Mouse (Mus musculus) ES-Bruce4 (cell line): ENCODE measurements at regions not wholly inside any gene's neighbourhood (a gene's known extent, or its start where the extent isn't known, plus 50 kb on each side); places are given as distances from the start of the nearest gene placed in this dataset.

ENCODE experiments used
- H3K27ac ChIP-seq: 2 replicates; pipeline ENCODE4 v1.5.1; 2012; ENCODE audit warnings: low read length, inconsistent platforms; ENCODE audit not compliant: insufficient read depth
- H3K27me3 ChIP-seq: 2 replicates; pipeline ENCODE4 v1.6.1; 2012; ENCODE audit warnings: mild to moderate bottlenecking, low read length, inconsistent platforms; ENCODE audit not compliant: control insufficient read depth, poor library complexity, insufficient read depth, severe bottlenecking
- H3K36me3 ChIP-seq: 2 replicates; pipeline ENCODE4 v1.6.1; 2012; ENCODE audit warnings: inconsistent platforms, mild to moderate bottlenecking, low read length, moderate library complexity; ENCODE audit not compliant: control insufficient read depth, poor library complexity, insufficient read depth, severe bottlenecking
- H3K4me1 ChIP-seq: one replicate; pipeline ENCODE4 v1.8.1; 2011; ENCODE audit warnings: low read length; ENCODE audit not compliant: control insufficient read depth, insufficient read depth
- H3K4me3 ChIP-seq: 2 replicates; pipeline ENCODE4 v1.5.1; 2011; ENCODE audit warnings: low read depth, mild to moderate bottlenecking, low read length
- H3K9ac ChIP-seq: 2 replicates; pipeline ENCODE4 v1.6.1; 2012; ENCODE audit warnings: low read depth, mild to moderate bottlenecking, inconsistent platforms; ENCODE audit not compliant: poor library complexity, severe bottlenecking
- H3K9me3 ChIP-seq: replicated peaks from 2 replicates; pipeline ENCODE4 v1.6.1; 2012; ENCODE audit warnings: mild to moderate bottlenecking, low read length, inconsistent platforms; ENCODE audit not compliant: control insufficient read depth, poor library complexity, insufficient read depth, severe bottlenecking
- CTCF ChIP-seq: IDR thresholded peaks from one replicate; pipeline ENCODE4 v1.8.1; 2011; ENCODE audit warnings: low read depth, low read length
- EP300 ChIP-seq: IDR thresholded peaks from 2 replicates; pipeline ENCODE4 v1.6.1; 2011; ENCODE audit warnings: low read depth, low read length; ENCODE audit not compliant: insufficient read depth
- POLR2A ChIP-seq: IDR thresholded peaks from one replicate; pipeline ENCODE4 v1.8.1; 2011; ENCODE audit warnings: low read length; ENCODE audit not compliant: insufficient read depth

- H3K4me3 ChIP-seq, result no peak overlapping the region
- no peaks in the 10 kb centered on the region for H3K4me1 ChIP-seq
- no peak overlapping the region for H3K27ac ChIP-seq
- no peak for TF ChIP-seq POLR2A
- TF ChIP-seq CTCF, result no peak
- TF ChIP-seq EP300, result no peak
- no peaks in the 10 kb centered on the region for H3K9me3 ChIP-seq
- H3K27me3 ChIP-seq, result no peaks in the 10 kb centered on the region
- H3K36me3 ChIP-seq, result no peaks in the 10 kb centered on the region
- no peak overlapping the region for H3K9ac ChIP-seq
These were observed 1018.7 kb downstream of the Efna5 start for GRCm38 (mm10) chr17:61862437-61862836.

GRCm38 (mm10) chr17:61837555-61837954, 1043.6 kb downstream of the Efna5 start:
- Histone ChIP-seq H3K27ac (no peak overlapping the region), H3K4me1 (no peaks in the 10 kb centered on the region), H3K36me3 (no peaks in the 10 kb centered on the region)

GRCm38 (mm10) chr17:61815490-61815889, 1065.6 kb downstream of the Efna5 start:
- Histone ChIP-seq H3K9me3 (no peaks in the 10 kb centered on the region), H3K27ac (no peak overlapping the region)
- TF ChIP-seq CTCF, result no peak
- TF ChIP-seq POLR2A, result no peak
- TF ChIP-seq EP300, result no peak

More at GRCm38 (mm10) chr17:61837555-61837954, 1043.6 kb downstream of the Efna5 start:
- Histone ChIP-seq H3K9ac (no peak overlapping the region), H3K4me3 (no peak overlapping the region), H3K27me3 (no peaks in the 10 kb centered on the region), H3K9me3 (no peaks in the 10 kb centered on the region)
- TF ChIP-seq CTCF (no peak), EP300 (no peak), POLR2A (no peak)

GRCm38 (mm10) chr17:61768361-61768760, 1112.8 kb downstream of the Efna5 start:
- H3K9me3 ChIP-seq, result no peaks in the 10 kb centered on the region
- H3K9ac ChIP-seq, result no peak overlapping the region
- TF ChIP-seq EP300 (no peak), CTCF (no peak), POLR2A (no peak)
- H3K4me3 ChIP-seq, result no peak overlapping the region
- H3K36me3 ChIP-seq, result no peaks in the 10 kb centered on the region
- no peaks in the 10 kb centered on the region for H3K4me1 ChIP-seq
- no peak overlapping the region for H3K27ac ChIP-seq
- no peaks in the 10 kb centered on the region for H3K27me3 ChIP-seq

More at GRCm38 (mm10) chr17:61815490-61815889, 1065.6 kb downstream of the Efna5 start:
- Histone ChIP-seq H3K27me3 (no peaks in the 10 kb centered on the region), H3K36me3 (no peaks in the 10 kb centered on the region), H3K4me3 (no peak overlapping the region), H3K4me1 (no peaks in the 10 kb centered on the region), H3K9ac (no peak overlapping the region)

GRCm38 (mm10) chr17:61765143-61765542, 1116.0 kb downstream of the Efna5 start:
- no peak for TF ChIP-seq CTCF
- TF ChIP-seq EP300, result no peak
- no peak for TF ChIP-seq POLR2A
- H3K4me3 ChIP-seq, result no peak overlapping the region
- no peak overlapping the region for H3K9ac ChIP-seq
- no peaks in the 10 kb centered on the region for H3K27me3 ChIP-seq
- peaks cover 4% of the 10 kb centered on the region; the same call in 1 of the 2 replicates for H3K9me3 ChIP-seq
- no peak overlapping the region for H3K27ac ChIP-seq
- H3K36me3 ChIP-seq, result no peaks in the 10 kb centered on the region
- no peaks in the 10 kb centered on the region for H3K4me1 ChIP-seq
